Mouse (Mus musculus) embryonic fibroblast, embryonic 13.5 days (primary cell): ENCODE measurements at regions not wholly inside any gene's neighbourhood (a gene's known extent, or its start where the extent isn't known, plus 50 kb on each side); places are given as distances from the start of the nearest gene placed in this dataset.
A peak's percentile ranks its signal among the peaks of the same experiment; 100 is the strongest.

ENCODE experiments used
- H3K27ac ChIP-seq: 2 replicates; pipeline ENCODE4 v1.5.1; 2012; ENCODE audit warnings: low read length, control low read depth, inconsistent platforms; ENCODE audit not compliant: insufficient read depth
- H3K4me1 ChIP-seq: 2 replicates; pipeline ENCODE4 v1.6.1; 2011; ENCODE audit warnings: low read length; ENCODE audit not compliant: control insufficient read depth, insufficient read depth
- H3K4me3 ChIP-seq: 2 replicates; pipeline ENCODE4 v1.5.1; 2011; ENCODE audit warnings: mild to moderate bottlenecking, control low read depth, low read length; ENCODE audit not compliant: insufficient read depth
- CTCF ChIP-seq: IDR thresholded peaks from 2 replicates; pipeline ENCODE4 v1.5.1; 2011; ENCODE audit warnings: mild to moderate bottlenecking, control low read depth, low read length, moderate library complexity, borderline replicate concordance; ENCODE audit not compliant: insufficient read depth
- POLR2A ChIP-seq: IDR thresholded peaks from 2 replicates; pipeline ENCODE4 v1.6.1; 2011; ENCODE audit warnings: low read depth, mild to moderate bottlenecking, control low read depth, low read length, moderate library complexity

DNA sequence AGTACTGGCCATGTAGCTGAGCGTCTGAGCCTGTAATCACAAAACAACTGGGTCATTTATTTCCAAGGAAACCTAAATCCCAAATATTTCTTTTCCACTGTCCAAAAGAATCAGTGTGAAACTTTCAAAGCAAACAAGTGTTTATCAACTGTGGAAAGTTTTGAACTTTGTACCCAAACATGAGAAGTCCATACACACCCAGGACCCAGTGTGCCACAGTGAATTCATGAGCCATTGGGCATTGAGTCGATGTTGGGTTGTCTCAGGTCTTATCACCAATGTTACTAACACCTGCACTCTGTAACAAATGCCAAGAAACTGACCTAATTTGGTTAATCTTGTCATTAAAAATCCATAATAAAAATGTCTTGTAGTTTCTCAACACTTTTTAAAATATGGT, 305.8 kb upstream of the Igfbp3 start:
- TF ChIP-seq CTCF = no peak
- Histone ChIP-seq H3K27ac (no peak overlapping the region), H3K4me3 (no peak overlapping the region), H3K4me1 (no peaks in the 10 kb centered on the region)

DNA sequence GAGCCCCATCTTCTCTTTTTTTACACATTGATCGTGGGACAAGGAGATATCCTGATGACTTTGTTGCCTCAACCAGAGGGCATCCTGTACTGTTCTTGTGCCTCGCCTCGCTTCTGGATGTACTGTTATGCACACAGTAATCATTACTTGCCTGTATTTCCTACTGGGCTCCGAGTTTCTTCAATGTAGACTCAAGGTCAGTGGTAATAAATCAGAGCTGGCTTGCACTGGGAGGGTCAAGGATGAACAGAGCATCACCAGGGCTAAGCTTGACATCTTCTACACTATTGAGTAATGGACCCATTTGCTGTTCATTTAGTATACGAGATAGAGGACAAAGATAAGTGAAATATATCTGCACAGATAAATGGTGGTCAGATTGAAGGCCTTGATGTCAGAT, 295.1 kb upstream of the Igfbp3 start:
- TF ChIP-seq CTCF = no peak
- Histone ChIP-seq H3K4me1 (no peaks in the 10 kb centered on the region), H3K4me3 (no peak overlapping the region), H3K27ac (no peak overlapping the region)

DNA sequence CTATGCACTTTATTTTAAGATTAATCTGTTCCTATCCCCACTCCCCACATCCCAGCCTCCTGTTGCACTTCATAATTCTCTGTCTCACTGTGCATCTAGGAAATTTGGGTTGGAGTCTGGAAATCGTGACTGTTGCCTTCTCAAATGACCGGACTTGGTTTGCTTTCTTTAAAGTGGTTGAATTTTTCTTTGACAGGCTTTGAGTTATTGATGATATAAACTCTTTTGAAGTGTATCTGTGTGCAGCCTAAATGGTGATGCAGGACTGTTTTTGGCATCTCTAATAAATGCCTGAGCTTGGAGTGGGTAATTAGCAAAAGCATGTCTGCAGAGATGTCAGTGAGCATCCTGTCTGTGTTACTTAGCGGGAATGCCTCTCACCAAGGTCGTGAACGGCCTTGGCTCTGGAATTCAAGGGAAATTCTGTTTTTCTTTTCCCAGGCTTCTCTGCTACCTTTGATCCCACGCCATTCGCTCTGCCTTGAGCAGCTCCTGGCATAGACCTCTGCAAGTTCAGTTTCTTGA, 292.8 kb upstream of the Igfbp3 start:
- no peak overlapping the region for H3K4me3 ChIP-seq
- H3K27ac ChIP-seq = peak overlapping the region; percentile 38; the same call in 1 of the 2 replicates
- TF ChIP-seq POLR2A = no peak
- TF ChIP-seq CTCF = no peak

DNA sequence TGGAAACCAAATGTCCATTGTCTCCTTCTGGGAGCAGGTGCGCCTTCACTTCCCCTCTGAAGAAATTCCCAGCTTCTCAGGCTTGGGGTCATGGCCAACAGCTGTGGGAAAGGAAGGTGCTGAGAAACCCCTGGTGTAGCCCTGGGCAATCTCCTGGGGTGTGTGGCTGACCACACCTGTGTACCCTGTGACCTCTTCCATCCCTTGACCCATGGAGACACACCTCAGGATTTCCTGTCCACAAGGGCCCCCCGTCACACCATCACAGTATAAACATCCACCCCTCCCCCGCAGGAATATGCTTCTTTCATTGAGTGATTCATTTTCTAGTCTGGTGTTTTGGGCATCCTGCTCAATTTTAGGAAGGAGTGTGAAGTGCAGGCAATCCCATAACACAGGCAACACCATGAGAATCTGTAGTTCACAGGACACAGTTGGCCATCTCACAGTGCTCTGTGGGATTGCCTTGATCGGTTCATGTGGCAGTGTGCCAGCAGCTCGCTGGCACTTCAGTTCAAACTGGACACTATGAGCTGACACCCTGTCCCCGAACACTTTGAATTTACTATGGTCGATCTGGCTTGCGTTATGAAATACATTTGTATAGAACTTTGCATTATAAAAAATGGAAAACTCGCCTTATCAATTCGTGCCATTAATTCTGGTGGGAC, 291.1 kb upstream of the Igfbp3 start:
- Histone ChIP-seq H3K27ac (no peak overlapping the region), H3K4me1 (no peaks in the 10 kb centered on the region), H3K4me3 (no peak overlapping the region)
- TF ChIP-seq CTCF = no peak
- no peak for TF ChIP-seq POLR2A

More for the DNA sequence above, 292.8 kb upstream of the Igfbp3 start:
- no peaks in the 10 kb centered on the region for H3K4me1 ChIP-seq

DNA sequence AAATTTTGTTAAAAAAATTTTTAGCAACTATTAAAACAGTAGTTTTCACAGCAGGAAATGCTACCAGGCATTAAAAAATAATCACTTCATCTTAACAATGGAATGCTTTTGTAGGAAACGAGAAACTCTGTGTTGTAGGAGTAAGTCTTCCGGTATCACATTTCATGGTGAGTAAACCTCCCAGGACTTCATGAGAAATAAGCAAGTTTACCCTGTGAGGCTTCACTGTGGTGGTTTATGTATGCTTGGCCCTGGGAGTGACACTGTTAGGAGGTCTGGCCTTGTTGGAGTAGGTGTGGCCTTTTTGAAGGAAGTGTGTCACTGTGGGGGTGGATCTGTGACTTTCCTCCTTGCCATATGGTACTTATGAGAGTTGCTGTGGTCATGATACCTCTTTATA, 289.0 kb upstream of the Igfbp3 start:
- TF ChIP-seq CTCF (no peak), POLR2A (no peak)
- Histone ChIP-seq H3K4me3 (no peak overlapping the region), H3K27ac (no peak overlapping the region), H3K4me1 (no peaks in the 10 kb centered on the region)

DNA sequence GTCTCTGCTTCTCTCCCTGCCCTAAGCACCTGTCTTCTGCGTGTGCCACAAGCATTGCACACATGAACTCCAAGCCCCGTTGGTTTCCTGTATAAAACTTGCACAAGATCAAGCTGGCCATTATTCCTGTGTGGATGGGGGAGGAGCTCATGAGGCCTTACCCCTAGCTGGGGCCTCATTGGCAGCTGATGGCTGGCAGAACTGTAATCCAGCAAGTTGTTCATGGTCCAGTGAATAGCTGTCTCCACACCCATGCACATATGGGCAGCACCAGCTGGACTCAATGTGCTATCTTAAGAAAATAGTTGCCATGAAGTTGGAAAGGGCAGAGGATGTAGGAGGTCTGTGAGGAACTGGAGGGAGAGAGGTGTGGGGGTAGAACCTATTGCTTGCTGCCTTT, 288.3 kb upstream of the Igfbp3 start:
- no peak overlapping the region for H3K27ac ChIP-seq
- no peak overlapping the region for H3K4me3 ChIP-seq
- TF ChIP-seq CTCF = no peak
- TF ChIP-seq POLR2A = no peak
- no peaks in the 10 kb centered on the region for H3K4me1 ChIP-seq

DNA sequence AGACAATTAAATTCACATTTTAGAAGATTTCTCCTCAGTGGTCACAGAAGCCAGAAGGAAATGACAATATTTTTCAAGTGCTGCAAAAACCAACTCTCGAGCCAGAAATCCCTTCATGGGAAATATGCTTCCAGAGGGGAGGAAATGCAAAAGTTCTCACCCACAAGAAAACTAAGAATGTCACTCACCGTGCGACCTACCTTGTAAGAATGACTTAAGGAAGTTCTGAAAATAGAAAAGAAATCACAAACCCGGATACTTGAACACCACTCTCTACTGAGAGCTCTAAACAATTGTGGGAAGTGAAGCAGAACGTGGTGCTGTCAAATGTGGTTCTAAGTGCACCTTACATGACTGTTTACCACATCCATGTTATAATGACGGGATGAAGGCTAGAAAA, 284.1 kb upstream of the Igfbp3 start:
- TF ChIP-seq POLR2A (no peak), CTCF (no peak)
- no peaks in the 10 kb centered on the region for H3K4me1 ChIP-seq
- H3K27ac ChIP-seq = no peak overlapping the region
- H3K4me3 ChIP-seq = no peak overlapping the region

DNA sequence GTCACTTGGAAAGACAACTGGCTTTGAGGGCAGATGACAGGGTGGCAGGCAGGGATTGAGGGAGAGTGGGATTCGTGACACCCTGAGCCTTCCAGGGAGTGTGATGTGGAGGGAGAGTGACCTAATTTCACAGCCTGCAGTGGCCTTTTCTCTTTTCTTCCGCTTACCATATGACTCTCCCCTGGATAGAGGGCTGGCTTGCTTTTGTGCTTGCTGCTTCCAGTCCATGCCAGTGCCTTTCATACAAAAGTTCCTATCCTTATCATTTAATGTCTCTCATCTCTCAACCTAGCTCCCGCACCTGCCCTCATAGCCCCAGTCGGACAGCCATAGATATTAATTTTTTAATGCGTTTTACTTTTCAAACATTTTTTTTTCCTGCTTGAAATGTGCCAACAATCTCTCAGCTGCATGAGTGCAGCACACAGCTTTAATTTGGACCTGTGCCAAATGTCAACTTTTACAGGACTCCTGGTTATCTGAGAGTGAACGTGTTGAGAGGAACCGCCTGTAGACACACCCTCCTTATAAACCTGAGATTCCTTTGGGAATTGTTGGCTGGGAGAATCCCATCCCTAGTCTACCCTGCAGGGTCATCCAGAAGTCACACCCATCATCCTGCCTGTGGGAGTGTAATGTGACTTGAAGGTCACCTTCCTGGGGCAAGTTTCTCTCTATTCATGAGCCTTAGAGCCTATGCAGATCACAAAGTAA, 260.3 kb upstream of the Igfbp3 start:
- TF ChIP-seq POLR2A (no peak), CTCF (no peak)
- no peak overlapping the region for H3K4me3 ChIP-seq
- H3K4me1 ChIP-seq = no peaks in the 10 kb centered on the region
- no peak overlapping the region for H3K27ac ChIP-seq

DNA sequence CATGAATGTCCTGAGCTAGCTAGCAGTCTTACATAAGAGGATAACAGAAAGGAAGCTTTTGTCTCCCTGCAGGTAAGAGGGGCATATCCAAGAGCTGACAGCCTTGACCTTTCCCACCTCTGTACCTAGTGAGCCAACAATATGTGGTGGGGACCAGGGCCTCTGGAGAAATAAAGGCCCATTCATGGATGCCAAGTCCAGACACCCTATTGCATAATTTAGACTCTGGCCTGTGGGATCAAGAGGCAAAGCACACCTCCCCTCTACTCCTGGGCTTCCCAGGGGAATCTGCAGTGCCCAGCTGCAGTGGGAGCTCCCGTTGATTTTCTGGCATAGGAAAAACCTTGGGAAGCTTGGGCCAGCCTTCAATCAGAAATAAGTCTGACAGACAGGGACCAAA, 251.8 kb upstream of the Igfbp3 start:
- no peaks in the 10 kb centered on the region for H3K4me1 ChIP-seq
- no peak overlapping the region for H3K27ac ChIP-seq
- no peak for TF ChIP-seq POLR2A
- TF ChIP-seq CTCF = no peak
- no peak overlapping the region for H3K4me3 ChIP-seq

DNA sequence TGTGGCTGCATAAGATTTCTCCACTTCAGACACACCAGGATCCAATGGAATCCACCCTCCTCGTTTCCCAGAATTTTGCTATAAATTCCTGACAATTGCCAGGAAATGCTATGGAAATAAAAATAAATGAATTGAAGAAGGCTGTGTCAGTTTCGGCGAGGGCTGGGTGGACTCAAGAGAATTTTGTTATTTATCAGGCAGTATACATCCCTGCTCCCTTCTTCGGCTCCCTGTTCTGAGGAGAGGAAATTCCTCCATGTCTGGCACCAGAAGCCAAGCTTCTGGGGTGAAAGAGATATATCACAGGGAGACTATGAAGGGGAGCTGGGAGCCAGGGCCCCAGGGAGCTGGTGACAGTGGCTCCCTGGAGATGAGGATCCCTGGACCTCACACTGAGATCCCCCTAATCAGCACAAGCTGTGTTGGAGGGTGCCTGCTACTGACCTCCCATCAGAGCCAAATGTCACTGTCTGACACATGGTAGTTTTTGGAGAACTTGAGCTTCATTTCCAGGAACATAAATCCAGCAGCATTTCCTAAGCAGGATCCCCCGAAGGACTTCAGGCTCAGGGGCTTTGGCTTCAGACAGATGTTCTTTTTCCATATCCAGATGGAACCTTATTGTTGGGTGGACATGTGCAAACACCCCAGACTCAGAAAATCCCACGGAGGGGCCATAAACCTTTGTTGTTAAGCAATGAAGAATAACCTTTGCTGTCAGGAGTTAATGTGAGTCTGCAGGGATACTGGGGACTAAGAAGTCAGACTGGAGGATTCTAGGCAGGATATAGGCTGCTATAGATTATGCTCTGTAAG, 248.4 kb upstream of the Igfbp3 start:
- no peak for TF ChIP-seq POLR2A
- no peaks in the 10 kb centered on the region for H3K4me1 ChIP-seq
- no peak overlapping the region for H3K4me3 ChIP-seq
- H3K27ac ChIP-seq = peak overlapping the region; percentile 65; the same call in 1 of the 2 replicates

DNA sequence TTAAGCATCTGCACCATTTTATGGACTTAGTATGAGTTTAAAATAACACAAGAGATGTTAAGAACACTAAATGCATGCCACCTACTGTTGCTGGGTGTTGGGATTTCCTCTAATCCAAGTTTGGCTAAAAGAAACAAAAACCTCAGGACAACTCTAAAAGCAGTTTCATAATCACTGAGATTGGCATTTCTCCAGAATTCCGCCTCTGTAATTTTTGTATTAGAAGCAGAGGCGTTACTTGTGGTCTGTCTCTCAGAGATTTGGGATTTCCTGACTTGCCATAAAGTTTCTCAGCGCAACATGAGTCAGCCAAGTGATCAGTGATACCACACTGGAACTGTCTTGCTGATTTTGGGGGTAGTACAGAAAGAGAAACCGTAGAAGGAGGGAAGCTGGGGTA, 238.0 kb upstream of the Igfbp3 start:
- Histone ChIP-seq H3K27ac (peak overlapping the region; percentile 89), H3K4me3 (no peak overlapping the region), H3K4me1 (0 out of 2 replicates have a peak, but pooled peaks cover 5% of the 10 kb centered on the region)
- TF ChIP-seq CTCF (no peak), POLR2A (no peak)
